23 mouse cellular contexts compared by ENCODE assay signal in the genomic region with DNA sequence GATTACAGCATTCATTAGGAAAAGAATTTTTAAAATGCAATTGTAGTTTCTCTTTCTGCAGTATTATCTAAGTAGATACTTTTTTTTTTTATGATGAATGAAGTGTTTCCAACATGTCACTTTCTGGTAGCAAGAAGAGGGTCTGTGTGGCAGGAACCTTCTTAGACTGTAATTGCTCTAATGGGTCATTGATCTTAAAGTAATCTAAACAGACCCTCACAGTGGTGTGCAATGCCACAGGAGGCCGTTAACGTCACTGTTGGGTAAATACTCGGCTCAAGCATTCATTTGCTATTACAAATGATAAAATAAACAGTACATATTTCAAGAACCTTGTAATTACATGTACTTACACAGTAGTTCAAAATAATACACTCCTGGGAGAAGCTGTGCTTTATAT.
DNase-seq lines count a peak whose midpoint lies in the region; ATAC-seq and TF ChIP-seq lines count a peak whose summit lies in the region.
"Had no signal": no experiment of that assay in that cellular context is flagged by ENCODE, and none has a peak within 500 bp of the region (broad histone marks: within the 10 kb centered on the region; RNA-seq: fewer than 3 reads in every experiment).

No protein-coding gene starts in this region.

- H3K4me2 ChIP-seq in heart, embryonic 14.5 days (ENCODE audit: low read length) = peak overlapping the region; percentile 21; the same call in 1 of the 2 replicates
- H3K4me2 ChIP-seq in lung, embryonic 14.5 days = no peak overlapping the region
- H3K4me2 ChIP-seq: embryonic facial prominence, embryonic 12.5 days; embryonic facial prominence, embryonic 15.5 days; forebrain, embryonic 15.5 days; hindbrain, embryonic 13.5 days; intestine, embryonic 15.5 days had no signal

- H3K36me3 ChIP-seq in heart, embryonic 14.5 days (ENCODE audit: control insufficient read depth, insufficient read depth, low read length) = no peaks in the 10 kb centered on the region
- H3K36me3 ChIP-seq in lung, embryonic 14.5 days (ENCODE audit: insufficient read depth) = no peaks in the 10 kb centered on the region
- H3K36me3 ChIP-seq: embryonic facial prominence, embryonic 12.5 days; embryonic facial prominence, embryonic 15.5 days; forebrain, embryonic 15.5 days; heart, embryonic 10.5 days; hindbrain, embryonic 10.5 days; hindbrain, embryonic 13.5 days; intestine, embryonic 15.5 days had no signal

- DNase-seq in cerebellum, adult 8-10 months = peak; percentile 5
- DNase-seq in cerebellum, postnatal 10 days = no peak
- no peak for DNase-seq in heart, adult 11 months
- DNase-seq in lung, embryonic 14.5 days = peak; percentile 21
- no peak for DNase-seq in lung, adult 2 months
- DNase-seq: adrenal gland, adult 8-10 months; adrenal gland, postnatal 25 days; cerebellum, adult 11-12 months; cerebellum, adult 9-10 months; cerebellum, postnatal 25 days; gastrocnemius, postnatal 10 days; gastrocnemius, postnatal 36 days; kidney, adult 11 months had no signal

- H3K9ac ChIP-seq in heart, embryonic 14.5 days (ENCODE audit: low read length) = no peak overlapping the region
- no peak overlapping the region for H3K9ac ChIP-seq in lung, embryonic 14.5 days
- H3K9ac ChIP-seq: embryonic facial prominence, embryonic 12.5 days; embryonic facial prominence, embryonic 15.5 days; forebrain, embryonic 15.5 days; hindbrain, embryonic 13.5 days; intestine, embryonic 15.5 days had no signal

- ATAC-seq in heart, embryonic 14.5 days (ENCODE audit: insufficient number of reproducible peaks, insufficient read depth, low FRiP score, low read depth) = no peak
- ATAC-seq in lung, embryonic 14.5 days (ENCODE audit: insufficient read depth) = peak; percentile 56; the same call in 1 of the 2 replicates
- ATAC-seq: activated CD4-positive, CD25-positive, alpha-beta regulatory T cell, adult 4 months; forebrain, embryonic 15.5 days; hindbrain, embryonic 16.5 days; intestine, embryonic 15.5 days had no signal

- TF ChIP-seq CTCF in lung, embryonic 14.5 days (IDR thresholded peaks at IDR 0.05; ENCODE audit: low read depth) = no peak
- TF ChIP-seq CTCF in lung, adult 2 months (IDR thresholded peaks at IDR 0.05; ENCODE audit: insufficient read depth, low read length) = no peak

- 45% methylated on average over 3 of the region's 3 CpGs for WGBS in heart, embryonic 14.5 days
- 17% methylated on average over 3 of the region's 3 CpGs for WGBS in lung, embryonic 14.5 days
- 15% methylated on average over 3 of the region's 3 CpGs for WGBS in lung, adult 2 months

- no peak overlapping the region for H3K27ac ChIP-seq in heart, embryonic 14.5 days (replicated peaks in 1 of 2; ENCODE audit: control insufficient read depth in 1 of 2, insufficient read depth in 1 of 2, low read depth in 2 of 2, low read length in 2 of 2)
- H3K27ac ChIP-seq in lung, embryonic 14.5 days (ENCODE audit: low read depth) = no peak overlapping the region
- H3K27ac ChIP-seq: embryonic facial prominence, embryonic 12.5 days; embryonic facial prominence, embryonic 15.5 days; forebrain, embryonic 15.5 days; heart, embryonic 10.5 days; hindbrain, embryonic 10.5 days; hindbrain, embryonic 13.5 days; intestine, embryonic 15.5 days had no signal

- no peaks in the 10 kb centered on the region for H3K27me3 ChIP-seq in heart, embryonic 14.5 days (ENCODE audit: control insufficient read depth, insufficient read depth, low read length)
- no peaks in the 10 kb centered on the region for H3K27me3 ChIP-seq in lung, embryonic 14.5 days (ENCODE audit: insufficient read depth, low read length)
- H3K27me3 ChIP-seq: embryonic facial prominence, embryonic 12.5 days; embryonic facial prominence, embryonic 15.5 days; forebrain, embryonic 15.5 days; hindbrain, embryonic 13.5 days; intestine, embryonic 15.5 days had no signal

- H3K4me1 ChIP-seq in heart, embryonic 14.5 days (ENCODE audit: control insufficient read depth in 2 of 2, insufficient read depth in 2 of 2, low read length in 2 of 2) = no peaks in the 10 kb centered on the region; a peak in 1 of 4 replicates
- H3K4me1 ChIP-seq in lung, embryonic 14.5 days (ENCODE audit: insufficient read depth) = no peaks in the 10 kb centered on the region
- no peaks in the 10 kb centered on the region for H3K4me1 ChIP-seq in lung, adult 2 months (ENCODE audit: control insufficient read depth, insufficient read depth, low read length)
- H3K4me1 ChIP-seq: embryonic facial prominence, embryonic 12.5 days; embryonic facial prominence, embryonic 15.5 days; heart, embryonic 10.5 days; intestine, embryonic 15.5 days had no signal

- TF ChIP-seq POLR2A in lung, adult 2 months (IDR thresholded peaks at IDR 0.05; ENCODE audit: borderline replicate concordance, extremely low read depth, low read depth, low read length) = no peak

- no peak overlapping the region for H3K4me3 ChIP-seq in heart, embryonic 14.5 days (ENCODE audit: control insufficient read depth in 1 of 2, insufficient read depth in 1 of 2, low read depth in 1 of 2, low read length in 2 of 2)
- H3K4me3 ChIP-seq in lung, embryonic 14.5 days (ENCODE audit: low read depth, low read length) = no peak overlapping the region
- no peak overlapping the region for H3K4me3 ChIP-seq in lung, adult 2 months (replicated peaks; ENCODE audit: extremely low read depth, low read depth, low read length)
- H3K4me3 ChIP-seq: embryonic facial prominence, embryonic 12.5 days; embryonic facial prominence, embryonic 15.5 days; forebrain, embryonic 15.5 days; heart, embryonic 10.5 days; hindbrain, embryonic 10.5 days; hindbrain, embryonic 13.5 days; intestine, embryonic 15.5 days had no signal

- H3K9me3 ChIP-seq in heart, embryonic 14.5 days (ENCODE audit: control insufficient read depth, low read length) = no peaks in the 10 kb centered on the region
- H3K9me3 ChIP-seq in lung, embryonic 14.5 days (ENCODE audit: low read depth, low read length) = no peaks in the 10 kb centered on the region
- H3K9me3 ChIP-seq: embryonic facial prominence, embryonic 12.5 days; embryonic facial prominence, embryonic 15.5 days; forebrain, embryonic 15.5 days; heart, embryonic 10.5 days; hindbrain, embryonic 10.5 days; hindbrain, embryonic 13.5 days; intestine, embryonic 15.5 days had no signal

Comparison
In these comparisons a context has a peak if more than half of its experiments do, and no peak if none do; other contexts are left out.
1. DNase-seq: peak in cerebellum, adult 8-10 months (single experiment) and lung, embryonic 14.5 days (single experiment); none in cerebellum, postnatal 10 days (0 of 2), heart, adult 11 months (single experiment) and lung, adult 2 months (single experiment).